Mouse (Mus musculus): ENCODE data around the gene Hspa12a.

Hspa12a gene

GRCm38 (mm10) chr19:58829575-58829974, 113.9 kb downstream of the Hspa12a start:
- no peak for DNase-seq (ENCODE audit: extremely low read depth, insufficient read length, low spot score)

DNA sequence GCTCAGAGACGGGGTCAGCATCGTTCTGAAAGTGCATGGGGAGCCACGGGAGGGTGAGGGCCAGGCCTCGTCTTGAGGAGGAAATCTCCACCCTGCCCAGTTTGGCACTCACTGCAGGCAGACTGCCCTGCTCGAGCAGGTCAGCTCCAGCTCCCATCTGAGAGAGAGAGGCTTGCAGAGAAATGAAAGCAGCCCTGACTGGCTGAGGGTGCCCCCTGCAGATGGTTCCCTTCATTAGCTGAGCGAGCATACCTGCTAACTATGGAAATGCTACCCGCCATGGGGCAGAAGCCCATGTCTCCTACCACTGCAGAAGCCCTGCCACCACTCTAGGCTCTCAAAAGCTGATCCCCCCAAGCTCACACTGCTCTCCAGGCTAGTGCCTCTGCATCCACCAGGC, 115.8 kb downstream of the Hspa12a start:
- DNase-seq (ENCODE audit: extremely low read depth, insufficient read length, low spot score), result no peak

DNA sequence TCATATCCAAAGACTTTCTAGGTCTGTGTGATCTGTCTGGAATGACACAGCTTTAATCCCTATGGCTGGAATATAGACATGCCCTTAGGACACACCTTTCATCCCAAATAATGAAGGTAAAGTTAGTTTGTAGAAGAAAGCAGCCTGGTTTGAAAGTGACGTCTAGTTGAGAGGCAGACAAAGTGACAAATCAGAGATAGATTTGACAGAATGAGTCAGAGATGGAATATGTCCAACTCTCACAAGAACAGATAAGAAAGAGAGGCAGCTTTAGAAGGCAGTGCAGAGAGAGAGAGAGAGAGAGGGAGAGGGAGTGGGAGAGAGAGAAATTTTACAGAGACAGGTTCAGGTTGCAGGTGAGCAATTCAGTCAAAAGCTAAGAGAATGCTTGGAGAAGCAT, 119.1 kb downstream of the Hspa12a start:
- DNase-seq (ENCODE audit: extremely low read depth, insufficient read length, low spot score), result no peak

DNA sequence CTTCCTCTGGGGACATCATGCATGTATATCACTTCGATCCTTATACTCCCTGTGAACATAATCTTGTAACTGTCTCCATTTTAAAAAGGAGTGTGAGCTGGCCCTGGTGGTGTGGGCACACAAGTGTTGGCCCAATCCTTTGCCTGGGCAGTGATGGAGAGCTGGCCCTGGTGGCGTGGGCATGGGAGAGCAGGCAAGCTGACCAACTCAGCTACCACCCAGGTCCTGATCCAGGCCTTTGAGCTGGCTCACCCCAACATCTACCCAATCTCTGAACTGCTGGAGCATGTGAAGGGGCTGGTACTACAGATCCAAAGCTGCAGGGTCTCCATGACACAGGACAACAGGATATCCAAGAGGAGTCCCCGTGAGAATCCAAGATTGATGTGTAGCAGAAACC, 120.2 kb downstream of the Hspa12a start:
- no peak for DNase-seq (ENCODE audit: extremely low read depth, insufficient read length, low spot score)

DNA sequence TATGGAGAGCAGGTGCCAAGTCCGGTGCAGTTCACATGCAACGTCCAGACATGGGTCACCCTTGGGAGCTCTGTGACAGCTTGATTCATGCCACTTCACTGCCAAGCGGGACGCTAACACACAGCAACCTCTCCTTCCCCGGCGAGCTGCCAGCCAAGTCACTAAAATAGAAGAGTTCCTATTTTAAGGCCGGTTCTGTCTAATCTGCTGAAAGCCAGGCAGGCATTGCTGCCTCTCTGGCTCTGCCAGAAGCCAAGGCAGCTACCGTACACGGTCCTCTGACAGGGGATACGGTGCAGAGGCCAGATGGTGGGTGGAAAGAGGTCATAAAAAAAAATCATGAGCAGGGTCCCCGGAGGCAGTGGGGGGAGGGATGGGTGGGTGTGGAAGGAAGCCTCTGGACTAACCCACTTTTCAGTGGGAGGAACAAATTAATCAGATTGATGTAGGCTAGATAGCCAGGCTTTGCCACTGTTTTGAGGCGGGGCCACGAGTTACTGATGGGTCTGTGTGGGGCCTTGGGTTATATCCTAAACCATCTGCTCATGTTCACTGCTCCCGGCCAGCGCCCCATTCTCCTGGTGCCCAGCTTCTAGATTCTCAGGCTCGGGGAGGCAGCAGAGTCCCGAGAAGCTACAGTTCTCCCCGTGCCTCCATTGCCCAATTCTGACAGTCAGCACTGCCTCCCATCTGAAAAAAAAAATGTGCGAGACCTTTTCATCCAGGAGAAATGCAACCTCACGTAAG, 120.8 kb downstream of the Hspa12a start:
- DNase-seq (ENCODE audit: extremely low read depth, insufficient read length, low spot score), result no peak

GRCm38 (mm10) chr19:58818571-58819415, 124.7 kb downstream of the Hspa12a start:
- DNase-seq (ENCODE audit: extremely low read depth, insufficient read length, low spot score), result no peak

GRCm38 (mm10) chr19:58817398-58817797, 126.1 kb downstream of the Hspa12a start:
- no peak for DNase-seq (ENCODE audit: extremely low read depth, insufficient read length, low spot score)

- no peak for DNase-seq (ENCODE audit: extremely low read depth, insufficient read length, low spot score)
These were observed 126.9 kb downstream of the Hspa12a start for GRCm38 (mm10) chr19:58816453-58817041.

- DNase-seq (ENCODE audit: extremely low read depth, insufficient read length, low spot score), result no peak
These were observed 128.1 kb downstream of the Hspa12a start for GRCm38 (mm10) chr19:58815179-58815922.

- no peak for DNase-seq (ENCODE audit: extremely low read depth, insufficient read length, low spot score)
These were observed 132.9 kb downstream of the Hspa12a start for GRCm38 (mm10) chr19:58810536-58810935.

DNA sequence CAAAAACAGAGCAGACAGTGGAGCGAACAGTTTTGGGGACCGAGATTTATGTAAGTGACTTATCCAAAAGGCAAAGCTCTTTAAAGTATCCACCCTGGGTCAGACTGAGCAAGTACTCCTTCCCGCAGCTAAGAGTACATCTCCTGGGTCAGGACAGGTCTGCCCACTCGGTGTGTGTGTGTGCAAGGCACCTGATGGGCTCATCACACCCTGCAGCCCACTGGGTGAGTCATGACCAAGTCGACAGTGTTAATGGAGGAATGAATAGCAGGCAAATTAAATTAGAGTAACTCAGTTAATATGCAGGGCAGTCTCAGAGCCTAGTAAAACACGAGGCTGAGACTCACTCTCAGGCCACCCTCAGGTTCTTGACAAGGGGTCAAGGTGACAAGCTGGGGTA, 134.6 kb downstream of the Hspa12a start:
- DNase-seq (ENCODE audit: extremely low read depth, insufficient read length, low spot score), result no peak

DNA sequence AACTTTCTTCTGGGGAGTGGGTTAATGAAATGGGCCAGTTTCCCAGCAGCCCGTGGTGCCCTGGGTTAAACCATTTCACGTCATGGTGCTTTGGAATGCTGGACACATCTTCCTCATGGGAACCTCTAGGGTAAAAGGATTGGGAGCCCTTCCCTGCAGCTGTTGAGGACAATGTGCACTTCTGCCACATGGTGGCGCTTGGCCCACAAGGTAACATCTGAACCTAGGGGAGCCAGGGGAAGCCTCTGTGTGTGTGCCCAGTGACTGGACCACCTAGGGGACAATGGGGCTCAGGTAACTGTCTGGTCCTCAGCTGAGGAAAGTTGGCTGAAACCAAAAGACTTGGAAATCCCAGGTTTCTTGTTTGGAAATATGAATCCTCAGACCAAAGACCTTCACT, 137.1 kb downstream of the Hspa12a start:
- DNase-seq (ENCODE audit: extremely low read depth, insufficient read length, low spot score), result no peak

DNA sequence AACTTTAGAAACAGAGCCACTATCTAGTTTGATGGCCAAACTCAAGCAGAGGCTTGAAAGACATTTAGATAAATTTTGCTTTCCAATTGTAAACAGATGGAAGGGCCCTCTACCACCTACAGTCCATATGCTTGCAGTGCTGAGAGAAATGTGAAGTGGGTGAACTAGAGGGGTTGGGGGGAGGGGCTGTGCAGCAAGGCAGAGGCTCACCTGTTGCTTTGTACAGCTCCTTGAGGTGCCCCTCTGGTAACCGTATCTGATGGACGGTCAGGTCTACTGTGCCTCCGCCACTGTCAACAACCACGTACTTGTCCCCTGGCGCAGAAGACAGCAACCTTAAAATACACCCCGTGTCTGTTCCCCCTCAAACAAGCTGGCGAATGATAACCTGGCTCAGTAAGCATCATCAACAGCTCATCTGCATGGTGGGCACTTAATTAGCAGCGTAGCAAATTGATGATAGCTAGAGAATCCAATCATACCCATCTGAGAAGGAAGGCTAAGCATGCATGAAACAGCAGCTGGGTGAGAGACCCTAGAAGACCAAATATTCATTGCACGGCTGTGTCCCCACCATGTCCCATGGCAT, 138.2 kb downstream of the Hspa12a start:
- no peak for DNase-seq (ENCODE audit: extremely low read depth, insufficient read length, low spot score)

DNA sequence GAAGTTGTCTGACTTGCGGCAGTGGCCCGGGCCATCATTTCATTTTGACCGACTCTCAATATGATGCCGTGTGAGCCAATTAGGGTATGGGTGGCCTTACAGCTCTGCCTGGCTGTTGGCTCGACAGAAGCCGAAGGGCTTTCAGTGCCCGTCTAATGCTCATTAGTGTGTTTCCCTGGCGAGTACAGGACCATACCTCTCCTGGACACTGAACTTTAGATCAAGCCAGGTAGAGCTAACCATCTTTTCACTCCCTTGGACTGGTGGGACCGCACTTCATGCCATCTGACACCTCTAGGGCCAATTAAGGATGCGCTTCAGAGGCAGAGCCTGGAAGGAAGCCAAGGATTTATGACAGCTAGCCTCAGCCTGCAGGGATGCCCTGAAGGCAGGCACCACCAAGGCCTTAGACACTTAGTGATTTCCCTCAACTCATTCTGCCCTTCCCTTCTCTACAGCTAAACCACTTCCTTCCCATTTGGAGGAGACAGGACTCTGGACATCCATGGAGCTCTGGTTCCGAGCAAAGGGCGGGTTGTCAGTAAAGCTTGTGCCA, 148.3 kb downstream of the Hspa12a start:
- DNase-seq (ENCODE audit: extremely low read depth, insufficient read length, low spot score), result no peak

DNA sequence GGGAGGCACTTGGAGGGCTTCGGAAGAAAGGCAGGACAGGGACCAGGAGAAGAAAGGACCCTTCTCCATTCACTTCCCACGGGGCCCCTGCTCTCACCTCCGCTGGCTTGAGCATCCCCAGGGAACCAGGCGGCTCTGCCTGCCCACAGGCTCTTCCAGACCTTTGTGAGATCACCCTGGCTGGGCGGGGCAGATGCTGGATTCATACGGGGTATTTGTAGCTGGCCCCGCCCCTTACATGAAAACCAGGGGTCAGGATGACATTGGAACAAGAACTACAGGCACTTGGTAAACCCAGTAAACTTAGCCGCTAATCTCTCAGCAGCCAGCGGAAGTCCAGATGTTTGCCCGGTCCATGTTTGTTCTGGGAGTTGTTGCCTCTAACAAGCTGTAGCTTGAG, 149.2 kb downstream of the Hspa12a start, which contains the start of gene 1700019N19Rik:
Gene 1700019N19Rik, minus strand, starts transcription at position 178 of the 400 bp plus-strand sequence.
- DNase-seq (ENCODE audit: extremely low read depth, insufficient read length, low spot score), result no peak

GRCm38 (mm10) chr19:58789194-58789593, 154.3 kb downstream of the Hspa12a start:
- no peak for DNase-seq (ENCODE audit: extremely low read depth, insufficient read length, low spot score)

DNA sequence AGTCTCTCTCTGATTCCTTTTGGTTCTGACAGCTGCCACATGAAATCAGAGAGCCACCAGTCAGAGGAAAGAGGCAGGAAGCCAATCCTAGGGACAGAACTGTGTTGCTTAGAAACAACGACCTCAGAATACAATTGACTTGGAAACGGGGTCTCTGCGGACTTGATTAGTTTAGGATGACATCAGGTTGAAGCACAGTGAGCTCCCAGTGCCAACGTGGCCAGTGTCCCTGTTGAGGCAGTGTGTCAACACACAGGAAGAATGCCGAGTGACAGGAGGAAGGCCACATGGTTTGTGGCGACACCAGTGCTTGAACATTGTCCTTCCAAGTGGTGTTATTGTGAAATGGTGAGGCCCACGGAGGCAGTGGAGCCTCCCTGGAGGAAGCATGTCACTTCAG, 159.5 kb downstream of the Hspa12a start:
- no peak for DNase-seq (ENCODE audit: extremely low read depth, insufficient read length, low spot score)

DNA sequence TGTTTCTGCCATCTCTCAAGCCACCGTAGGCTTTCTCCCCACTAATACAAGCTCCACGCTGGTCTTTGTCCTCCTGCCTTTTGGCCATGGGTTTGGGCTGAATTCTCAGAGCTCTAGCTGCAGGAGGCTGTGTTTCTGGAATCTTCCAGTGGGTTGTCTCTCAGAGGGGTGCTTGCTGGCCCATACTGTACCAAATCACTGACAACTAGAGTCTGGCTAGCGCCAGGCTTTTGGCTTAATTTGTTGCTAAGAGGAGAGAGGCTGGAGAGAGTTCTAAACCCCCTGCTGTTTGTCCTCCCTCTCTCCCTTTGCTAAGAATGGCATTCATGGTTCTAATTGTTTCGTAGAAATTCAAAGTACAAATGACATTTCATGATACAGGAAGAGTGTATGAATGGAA, 161.9 kb downstream of the Hspa12a start:
- no peak for DNase-seq (ENCODE audit: extremely low read depth, insufficient read length, low spot score)

- no peak for DNase-seq (ENCODE audit: extremely low read depth, insufficient read length, low spot score)
These were observed 167.0 kb downstream of the Hspa12a start for GRCm38 (mm10) chr19:58776461-58776860.

DNA sequence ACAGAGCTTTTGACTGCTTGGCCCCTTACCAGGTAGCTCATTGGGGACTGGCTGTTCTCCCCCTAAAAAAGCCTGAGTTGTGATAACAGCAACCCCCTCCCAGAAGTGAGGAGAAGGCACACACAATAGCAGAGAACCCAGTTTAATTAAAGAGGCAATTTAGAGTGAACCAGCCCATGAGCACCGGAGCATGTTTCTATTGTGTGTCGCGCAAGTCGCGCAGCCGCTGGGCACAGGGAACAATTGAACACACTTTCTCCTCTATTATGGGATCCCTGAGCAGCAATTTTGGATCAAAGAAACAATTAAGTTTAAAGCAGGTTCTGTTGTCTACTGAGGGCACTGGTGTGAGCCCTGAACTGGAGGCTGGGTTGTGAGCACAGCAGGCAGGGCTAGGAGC, 176.1 kb downstream of the Hspa12a start:
- DNase-seq (ENCODE audit: extremely low read depth, insufficient read length, low spot score), result no peak

Data from 3134 (cell line).